Mouse (Mus musculus) kidney, adult 18-20 months (tissue): Measurements from ENCODE around the gene Nwd2.

Source experiments
- DNase-seq: peaks from one replicate; pipeline ENCODE4 v3.0.0; 2021

The Nwd2 gene

GRCm38 (mm10) chr5:63765886-63766285 is 117.0 kb downstream of the Nwd2 start:
- no peak for DNase-seq

GRCm38 (mm10) chr5:63766715-63767114 is 117.8 kb downstream of the Nwd2 start:
- DNase-seq, result peak; percentile 35

- DNase-seq, result no peak
Measured at GRCm38 (mm10) chr5:63767464-63767863, 118.6 kb downstream of the Nwd2 start.

- DNase-seq, result no peak
Measured at GRCm38 (mm10) chr5:63768220-63768619, 119.3 kb downstream of the Nwd2 start.

- no peak for DNase-seq
Measured at GRCm38 (mm10) chr5:63772971-63773370, 124.1 kb downstream of the Nwd2 start.

- no peak for DNase-seq
Measured at GRCm38 (mm10) chr5:63773603-63774002, 124.7 kb downstream of the Nwd2 start.

GRCm38 (mm10) chr5:63788156-63788826 is 139.4 kb downstream of the Nwd2 start:
- DNase-seq, result no peak

- DNase-seq, result peak; percentile 88
Measured at GRCm38 (mm10) chr5:63811819-63812508, 163.1 kb downstream of the Nwd2 start, which contains the start of gene 0610040J01Rik. TSS of gene 0610040J01Rik (plus strand) at chr5:63812363.

- no peak for DNase-seq
Measured at GRCm38 (mm10) chr5:63812509-63812865, 163.6 kb downstream of the Nwd2 start.

- DNase-seq, result no peak
Measured at GRCm38 (mm10) chr5:63816643-63817042, 167.7 kb downstream of the Nwd2 start.

GRCm38 (mm10) chr5:63817270-63817669 is 168.4 kb downstream of the Nwd2 start:
- peak; percentile 37 for DNase-seq

GRCm38 (mm10) chr5:63818975-63819374 is 170.1 kb downstream of the Nwd2 start:
- peak; percentile 33 for DNase-seq

GRCm38 (mm10) chr5:63819519-63819918 is 170.6 kb downstream of the Nwd2 start:
- no peak for DNase-seq

GRCm38 (mm10) chr5:63821176-63821575 is 172.3 kb downstream of the Nwd2 start:
- DNase-seq, result no peak

- no peak for DNase-seq
Measured at GRCm38 (mm10) chr5:63821860-63822259, 173.0 kb downstream of the Nwd2 start.

- DNase-seq, result peak; percentile 65
Measured at GRCm38 (mm10) chr5:63823362-63824332, 174.7 kb downstream of the Nwd2 start.

GRCm38 (mm10) chr5:63824599-63825350 is 175.9 kb downstream of the Nwd2 start:
- no peak for DNase-seq

GRCm38 (mm10) chr5:63825881-63826280 is 177.0 kb downstream of the Nwd2 start:
- no peak for DNase-seq

GRCm38 (mm10) chr5:63827006-63827405 is 178.1 kb downstream of the Nwd2 start:
- peak; percentile 34 for DNase-seq

- peak; percentile 54 for DNase-seq
Measured at GRCm38 (mm10) chr5:63827415-63828053, 178.6 kb downstream of the Nwd2 start.

- DNase-seq, result peak; percentile 32
Measured at GRCm38 (mm10) chr5:63828380-63829185, 179.7 kb downstream of the Nwd2 start.
